In the genomic region with DNA sequence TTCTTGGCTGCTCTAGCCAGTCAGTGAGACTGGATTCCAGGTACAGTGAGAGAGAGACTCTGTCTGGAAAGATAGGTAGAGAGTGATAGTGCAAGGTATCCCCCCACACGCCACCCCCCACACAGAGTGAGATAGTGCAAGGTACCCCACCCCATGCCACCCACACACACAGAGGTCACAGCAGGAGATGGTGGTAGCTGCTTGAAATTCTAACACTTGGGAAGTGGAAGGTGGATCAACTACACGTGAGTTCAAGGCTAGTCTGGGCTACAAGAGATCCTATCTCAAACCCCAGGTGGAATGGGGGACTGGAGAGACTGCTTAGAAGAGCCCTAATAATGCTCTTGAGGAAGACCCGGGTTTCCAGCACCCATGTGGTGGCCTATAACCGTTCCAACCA, we compare ENCODE assay signal across 10 mouse cellular contexts. TPM values are rescaled to one million over a fixed set of nuclear protein-coding genes. Genes with fewer than 3 reads are reported as not detected.
A peak's percentile ranks its signal among the peaks of the same experiment; 100 is the strongest.
DNase-seq lines count a peak whose midpoint lies in the region; ATAC-seq and TF ChIP-seq lines count a peak whose summit lies in the region.
"Had no signal": no experiment of that assay in that cellular context is flagged by ENCODE, and none has a peak within 500 bp of the region (broad histone marks: within the 10 kb centered on the region; RNA-seq: fewer than 3 reads in every experiment).

No protein-coding gene starts in this region.

- no peak for TF ChIP-seq POLR2A in kidney, adult 2 months (IDR thresholded peaks at IDR 0.05; ENCODE audit: low read depth, low read length)

- H3K4me3 ChIP-seq in kidney, adult 2 months (ENCODE audit: insufficient read depth, low read depth, low read length) = peak overlapping the region; percentile 5; the same call in 1 of the 2 replicates
- peak overlapping the region; percentile 82 for H3K4me3 ChIP-seq in brown adipose tissue, adult 24 weeks (ENCODE audit: insufficient read depth, low read depth, low read length)
- H3K4me3 ChIP-seq in hindbrain, embryonic 15.5 days = peak overlapping the region; percentile 57
- peak overlapping the region; percentile 78 for H3K4me3 ChIP-seq in midbrain, embryonic 15.5 days

- no peak for TF ChIP-seq CTCF in kidney, adult 2 months (conservative IDR thresholded peaks at IDR 0.05; ENCODE audit: insufficient read depth, insufficient read length, low read depth, low read length)

- peak overlapping the region; percentile 64; the same call in 1 of the 2 replicates for H3K9ac ChIP-seq in hindbrain, embryonic 15.5 days
- H3K9ac ChIP-seq in midbrain, embryonic 15.5 days = peak overlapping the region; percentile 21; the same call in 1 of the 2 replicates

- peak overlapping the region; percentile 62 for H3K4me2 ChIP-seq in hindbrain, embryonic 15.5 days
- H3K4me2 ChIP-seq in midbrain, embryonic 15.5 days = peak overlapping the region; percentile 63

- no peak overlapping the region for H3K27ac ChIP-seq in kidney, adult 2 months (ENCODE audit: insufficient read depth, low read depth, low read length)
- no peak overlapping the region for H3K27ac ChIP-seq in brown adipose tissue, adult 24 weeks (replicated peaks; ENCODE audit: low read depth, low read length)
- H3K27ac ChIP-seq in hindbrain, embryonic 15.5 days (replicated peaks) = peak overlapping the region; percentile 91
- H3K27ac ChIP-seq in midbrain, embryonic 15.5 days = no peak overlapping the region

- DNase-seq in kidney, adult 2 months = no peak
- no peak for DNase-seq in kidney, adult 8-10 months
- no peak for DNase-seq in right cerebral cortex, adult 2 months (ENCODE audit: low spot score in 2 of 2)
- no peak for DNase-seq in cerebellum, postnatal 14 days
- no peak for DNase-seq in spleen, postnatal 36 days (ENCODE audit: low spot score in 2 of 2)
- DNase-seq: embryo, embryonic 11 days had no signal

- H3K27me3 ChIP-seq in kidney, adult 2 months (replicated peaks; ENCODE audit: control insufficient read depth, insufficient read depth, low read length) = no peaks in the 10 kb centered on the region
- H3K27me3 ChIP-seq in hindbrain, embryonic 15.5 days = no peaks in the 10 kb centered on the region
- no peaks in the 10 kb centered on the region for H3K27me3 ChIP-seq in midbrain, embryonic 15.5 days (replicated peaks)
- H3K27me3 ChIP-seq: Patski had no signal

- 37% methylated on average over 4 of the region's 4 CpGs for WGBS in kidney, adult 2 months
- 49% methylated on average over 4 of the region's 4 CpGs for WGBS in hindbrain, embryonic 15.5 days
- WGBS in midbrain, embryonic 15.5 days = 59% methylated on average over 4 of the region's 4 CpGs

- no peaks in the 10 kb centered on the region for H3K36me3 ChIP-seq in kidney, adult 2 months (ENCODE audit: control insufficient read depth, insufficient read depth, low read length)
- peaks cover 7% of the 10 kb centered on the region for H3K36me3 ChIP-seq in hindbrain, embryonic 15.5 days
- H3K36me3 ChIP-seq in midbrain, embryonic 15.5 days (replicated peaks) = no peaks in the 10 kb centered on the region

- H3K4me1 ChIP-seq in kidney, adult 2 months (ENCODE audit: control insufficient read depth, insufficient read depth, low read length) = peaks cover 6% of the 10 kb centered on the region
- peaks cover 7% of the 10 kb centered on the region for H3K4me1 ChIP-seq in brown adipose tissue, adult 24 weeks (ENCODE audit: control insufficient read depth, insufficient read depth, insufficient read length, low read length)
- H3K4me1 ChIP-seq in hindbrain, embryonic 15.5 days (replicated peaks) = peaks cover 51% of the 10 kb centered on the region
- peaks cover 45% of the 10 kb centered on the region for H3K4me1 ChIP-seq in midbrain, embryonic 15.5 days

- H3K9me3 ChIP-seq in hindbrain, embryonic 15.5 days = no peaks in the 10 kb centered on the region
- no peaks in the 10 kb centered on the region for H3K9me3 ChIP-seq in midbrain, embryonic 15.5 days

- ATAC-seq in hindbrain, embryonic 15.5 days (ENCODE audit: low FRiP score, low read depth) = no peak
- ATAC-seq in midbrain, embryonic 15.5 days (replicated peaks) = 0 out of 2 replicates have a peak, but pooled peaks have one; percentile 10

RNA-seq across cellular contexts. Expression of a gene that starts 0.8 kb away (rescaled TPM):
- polyA plus RNA-seq in kidney, adult 2 months (2012; rRNA removed) = 1.4 and 1.7 TPM in 2 replicates
- 5.4 and 5.8 TPM in 2 replicates for polyA plus RNA-seq in brown adipose tissue, adult 24 weeks (2012; ENCODE audit: insufficient read depth, insufficient read length, missing spikeins)
- polyA plus RNA-seq in hindbrain, embryonic 15.5 days (2015; fragmentation: Nextera tagmentation; extraction: Ambion mirVana) = 3.7 and 3.9 TPM in 2 replicates
- polyA plus RNA-seq in midbrain, embryonic 15.5 days (2015; fragmentation: Nextera tagmentation; extraction: Ambion mirVana) = 2.6 and 3.6 TPM in 2 replicates

RNA-seq across cellular contexts. Expression of a gene that starts 1.1 kb away (rescaled TPM):
- 23.5 and 35.7 TPM in 2 replicates for polyA plus RNA-seq in kidney, adult 2 months (2012; rRNA removed)
- 196 and 213 TPM in 2 replicates for polyA plus RNA-seq in brown adipose tissue, adult 24 weeks (2012; ENCODE audit: insufficient read depth, insufficient read length, missing spikeins)
- 245 and 261 TPM in 2 replicates for polyA plus RNA-seq in hindbrain, embryonic 15.5 days (2015; fragmentation: Nextera tagmentation; extraction: Ambion mirVana)
- 241 and 245 TPM in 2 replicates for polyA plus RNA-seq in midbrain, embryonic 15.5 days (2015; fragmentation: Nextera tagmentation; extraction: Ambion mirVana)

RNA-seq across cellular contexts. Expression of a gene that starts 9.2 kb away (rescaled TPM):
- 5.9 and 6.1 TPM in 2 replicates for polyA plus RNA-seq in kidney, adult 2 months (2012; rRNA removed)
- 29.4 and 32.5 TPM in 2 replicates for polyA plus RNA-seq in brown adipose tissue, adult 24 weeks (2012; ENCODE audit: insufficient read depth, insufficient read length, missing spikeins)
- polyA plus RNA-seq in hindbrain, embryonic 15.5 days (2015; fragmentation: Nextera tagmentation; extraction: Ambion mirVana) = 7.1 and 8.0 TPM in 2 replicates
- polyA plus RNA-seq in midbrain, embryonic 15.5 days (2015; fragmentation: Nextera tagmentation; extraction: Ambion mirVana) = 7.0 and 7.6 TPM in 2 replicates

RNA-seq across cellular contexts. Expression of a gene that starts 9.3 kb away (rescaled TPM):
- 109 and 148 TPM in 2 replicates for polyA plus RNA-seq in kidney, adult 2 months (2012; rRNA removed)
- 98.0 and 116 TPM in 2 replicates for polyA plus RNA-seq in brown adipose tissue, adult 24 weeks (2012; ENCODE audit: insufficient read depth, insufficient read length, missing spikeins)
- polyA plus RNA-seq in hindbrain, embryonic 15.5 days (2015; fragmentation: Nextera tagmentation; extraction: Ambion mirVana) = 259 and 275 TPM in 2 replicates
- polyA plus RNA-seq in midbrain, embryonic 15.5 days (2015; fragmentation: Nextera tagmentation; extraction: Ambion mirVana) = 269 and 275 TPM in 2 replicates

RNA-seq across cellular contexts. Expression of a gene that starts 26.3 kb away (rescaled TPM):
- 2.5 and 4.0 TPM in 2 replicates for polyA plus RNA-seq in kidney, adult 2 months (2012; rRNA removed)
- polyA plus RNA-seq in brown adipose tissue, adult 24 weeks (2012; ENCODE audit: insufficient read depth, insufficient read length, missing spikeins) = 5.5 and 5.9 TPM in 2 replicates
- polyA plus RNA-seq in hindbrain, embryonic 15.5 days (2015; fragmentation: Nextera tagmentation; extraction: Ambion mirVana) = 4.5 and 5.8 TPM in 2 replicates
- polyA plus RNA-seq in midbrain, embryonic 15.5 days (2015; fragmentation: Nextera tagmentation; extraction: Ambion mirVana) = 4.0 and 5.6 TPM in 2 replicates

Comparison
In these comparisons a context has a peak if more than half of its experiments do, and no peak if none do; other contexts are left out.
1. H3K4me3 ChIP-seq: peak in every context shown above with its lines; median percentile 82 in brown adipose tissue, adult 24 weeks; 78 in midbrain, embryonic 15.5 days; 57 in hindbrain, embryonic 15.5 days; 5 in kidney, adult 2 months.